Comparison of ENCODE assay signal across 24 mouse cellular contexts in genomic region chr1:150631856-150632171, GRCm38 (mm10).
DNase-seq lines count a peak whose midpoint lies in the region; ATAC-seq and TF ChIP-seq lines count a peak whose summit lies in the region.
"Had no signal": no experiment of that assay in that cellular context is flagged by ENCODE, and none has a peak within 500 bp of the region (broad histone marks: within the 10 kb centered on the region; RNA-seq: fewer than 3 reads in every experiment).

No protein-coding gene starts in this region.

- no peak for ATAC-seq in embryonic facial prominence, embryonic 11.5 days (replicated peaks; ENCODE audit: insufficient number of reproducible peaks, low FRiP score, low TSS enrichment, low read depth)
- ATAC-seq in embryonic facial prominence, embryonic 14.5 days (ENCODE audit: low read depth) = peak; percentile 65; the same call in 1 of the 2 replicates
- peak; percentile 82 for ATAC-seq in limb, embryonic 14.5 days (ENCODE audit: low FRiP score, low read depth)
- no peak for ATAC-seq in liver, embryonic 12.5 days
- ATAC-seq: forebrain, embryonic 13.5 days; forebrain, embryonic 16.5 days; intestine, postnatal 0 days had no signal

- H3K36me3 ChIP-seq in embryonic facial prominence, embryonic 11.5 days (replicated peaks; ENCODE audit: control insufficient read depth, insufficient read depth, low read depth, low read length) = no peaks in the 10 kb centered on the region
- H3K36me3 ChIP-seq in embryonic facial prominence, embryonic 10.5 days (replicated peaks) = peaks cover 51% of the 10 kb centered on the region
- H3K36me3 ChIP-seq in embryonic facial prominence, embryonic 14.5 days (ENCODE audit: control insufficient read depth, insufficient read depth, low read length) = peaks cover 29% of the 10 kb centered on the region
- H3K36me3 ChIP-seq in limb, embryonic 14.5 days (ENCODE audit: control insufficient read depth, insufficient read depth, low read length) = peaks cover 41% of the 10 kb centered on the region
- H3K36me3 ChIP-seq in liver, embryonic 12.5 days = no peaks in the 10 kb centered on the region
- H3K36me3 ChIP-seq: G1E; hindbrain, embryonic 12.5 days; hindbrain, embryonic 15.5 days had no signal

- no peak for TF ChIP-seq POLR2A in limb, embryonic 14.5 days (IDR thresholded peaks at IDR 0.05; ENCODE audit: borderline replicate concordance, extremely low read depth, insufficient read depth, insufficient read length)

- H3K4me3 ChIP-seq in embryonic facial prominence, embryonic 11.5 days (ENCODE audit: low read depth, low read length) = no peak overlapping the region
- H3K4me3 ChIP-seq in embryonic facial prominence, embryonic 10.5 days = no peak overlapping the region
- H3K4me3 ChIP-seq in embryonic facial prominence, embryonic 14.5 days (ENCODE audit: low read depth, low read length) = no peak overlapping the region
- no peak overlapping the region for H3K4me3 ChIP-seq in limb, embryonic 14.5 days (replicated peaks; ENCODE audit: low read length)
- no peak overlapping the region for H3K4me3 ChIP-seq in liver, embryonic 12.5 days
- H3K4me3 ChIP-seq: forebrain, embryonic 10.5 days; forebrain, embryonic 13.5 days; heart, adult 2 months; heart, embryonic 10.5 days; heart, embryonic 13.5 days; hindbrain, embryonic 12.5 days; hindbrain, embryonic 15.5 days had no signal

- no peaks in the 10 kb centered on the region for H3K9me3 ChIP-seq in embryonic facial prominence, embryonic 11.5 days (replicated peaks; ENCODE audit: control insufficient read depth, low read length)
- H3K9me3 ChIP-seq in embryonic facial prominence, embryonic 10.5 days = no peaks in the 10 kb centered on the region
- no peaks in the 10 kb centered on the region for H3K9me3 ChIP-seq in embryonic facial prominence, embryonic 14.5 days (ENCODE audit: control insufficient read depth, low read length)
- H3K9me3 ChIP-seq in limb, embryonic 14.5 days (ENCODE audit: control insufficient read depth, low read length) = no peaks in the 10 kb centered on the region
- H3K9me3 ChIP-seq in liver, embryonic 12.5 days (replicated peaks) = no peaks in the 10 kb centered on the region
- H3K9me3 ChIP-seq: forebrain, embryonic 10.5 days; forebrain, embryonic 13.5 days; G1E; heart, embryonic 10.5 days; heart, embryonic 13.5 days; hindbrain, embryonic 12.5 days; hindbrain, embryonic 15.5 days had no signal

- peak; percentile 25 for DNase-seq in embryonic facial prominence, embryonic 11.5 days (ENCODE audit: low spot score)
- DNase-seq in embryonic facial prominence, embryonic 10.5 days (ENCODE audit: low spot score) = no peak
- peak; percentile 58 for DNase-seq in embryonic facial prominence, embryonic 14.5 days (ENCODE audit: low spot score)
- DNase-seq in limb, embryonic 14.5 days (ENCODE audit: low spot score) = no peak
- no peak for DNase-seq in urinary bladder, adult 2 months (ENCODE audit: low spot score)
- DNase-seq: adrenal gland, adult 2 months; adrenal gland, postnatal 25 days; cerebellum, adult 11-12 months; cerebellum, adult 8-10 months; gastrocnemius, postnatal 10 days; gastrocnemius, postnatal 36 days; heart, adult 2 months; heart, postnatal 14 days had no signal

- H3K27me3 ChIP-seq in embryonic facial prominence, embryonic 11.5 days (ENCODE audit: control insufficient read depth, insufficient read depth, low read length) = no peaks in the 10 kb centered on the region
- no peaks in the 10 kb centered on the region for H3K27me3 ChIP-seq in embryonic facial prominence, embryonic 10.5 days (replicated peaks; ENCODE audit: low read depth, poor library complexity, severe bottlenecking)
- H3K27me3 ChIP-seq in embryonic facial prominence, embryonic 14.5 days (replicated peaks; ENCODE audit: control insufficient read depth, insufficient read depth, low read length) = no peaks in the 10 kb centered on the region
- H3K27me3 ChIP-seq in limb, embryonic 14.5 days (ENCODE audit: control insufficient read depth, insufficient read depth, low read length) = no peaks in the 10 kb centered on the region
- H3K27me3 ChIP-seq in liver, embryonic 12.5 days (replicated peaks) = no peaks in the 10 kb centered on the region
- H3K27me3 ChIP-seq: CH12.LX; forebrain, embryonic 13.5 days; heart, embryonic 13.5 days; hindbrain, embryonic 12.5 days; hindbrain, embryonic 15.5 days had no signal

- no peak overlapping the region for H3K9ac ChIP-seq in embryonic facial prominence, embryonic 11.5 days (replicated peaks; ENCODE audit: low read length)
- no peak overlapping the region for H3K9ac ChIP-seq in embryonic facial prominence, embryonic 14.5 days (ENCODE audit: low read depth, low read length)
- H3K9ac ChIP-seq in limb, embryonic 14.5 days (ENCODE audit: low read depth, low read length, severe bottlenecking) = no peak overlapping the region
- no peak overlapping the region for H3K9ac ChIP-seq in liver, embryonic 12.5 days
- H3K9ac ChIP-seq: forebrain, embryonic 13.5 days; heart, embryonic 13.5 days; hindbrain, embryonic 12.5 days; hindbrain, embryonic 15.5 days had no signal

- no peak overlapping the region for H3K27ac ChIP-seq in embryonic facial prominence, embryonic 11.5 days (replicated peaks; ENCODE audit: low read depth, low read length)
- H3K27ac ChIP-seq in embryonic facial prominence, embryonic 10.5 days (replicated peaks) = no peak overlapping the region
- H3K27ac ChIP-seq in embryonic facial prominence, embryonic 14.5 days (replicated peaks; ENCODE audit: low read depth, low read length) = no peak overlapping the region
- no peak overlapping the region for H3K27ac ChIP-seq in limb, embryonic 14.5 days (replicated peaks; ENCODE audit: low read depth, low read length)
- H3K27ac ChIP-seq in liver, embryonic 12.5 days = no peak overlapping the region
- H3K27ac ChIP-seq: forebrain, embryonic 10.5 days; forebrain, embryonic 13.5 days; heart, adult 2 months; heart, embryonic 10.5 days; heart, embryonic 13.5 days; hindbrain, embryonic 12.5 days; hindbrain, embryonic 15.5 days had no signal

- H3K4me2 ChIP-seq in embryonic facial prominence, embryonic 11.5 days (ENCODE audit: low read depth, low read length) = no peak overlapping the region
- no peak overlapping the region for H3K4me2 ChIP-seq in embryonic facial prominence, embryonic 14.5 days (ENCODE audit: low read depth, low read length)
- H3K4me2 ChIP-seq in limb, embryonic 14.5 days (replicated peaks; ENCODE audit: low read depth, low read length, severe bottlenecking) = no peak overlapping the region
- H3K4me2 ChIP-seq in liver, embryonic 12.5 days = no peak overlapping the region
- H3K4me2 ChIP-seq: forebrain, embryonic 13.5 days; heart, embryonic 13.5 days; hindbrain, embryonic 12.5 days; hindbrain, embryonic 15.5 days had no signal

- H3K4me1 ChIP-seq in embryonic facial prominence, embryonic 11.5 days (ENCODE audit: control insufficient read depth, insufficient read depth, low read length) = no peaks in the 10 kb centered on the region
- H3K4me1 ChIP-seq in embryonic facial prominence, embryonic 10.5 days = 0 out of 2 replicates have a peak, but pooled peaks cover 3% of the 10 kb centered on the region
- 0 out of 2 replicates have a peak, but pooled peaks cover 3% of the 10 kb centered on the region for H3K4me1 ChIP-seq in embryonic facial prominence, embryonic 14.5 days (ENCODE audit: control insufficient read depth, insufficient read depth, low read length)
- no peaks in the 10 kb centered on the region for H3K4me1 ChIP-seq in limb, embryonic 14.5 days (ENCODE audit: control insufficient read depth, insufficient read depth, low read length)
- H3K4me1 ChIP-seq in liver, embryonic 12.5 days = no peaks in the 10 kb centered on the region
- H3K4me1 ChIP-seq: forebrain, embryonic 10.5 days; heart, embryonic 10.5 days; heart, embryonic 13.5 days; hindbrain, embryonic 12.5 days; hindbrain, embryonic 15.5 days had no signal

- 83% methylated on average over 3 of the region's 3 CpGs for WGBS in embryonic facial prominence, embryonic 11.5 days
- WGBS in embryonic facial prominence, embryonic 10.5 days = 91% methylated on average over 3 of the region's 3 CpGs
- 65% methylated on average over 3 of the region's 3 CpGs for WGBS in embryonic facial prominence, embryonic 14.5 days
- WGBS in limb, embryonic 14.5 days = 63% methylated on average over 3 of the region's 3 CpGs
- 72% methylated on average over 3 of the region's 3 CpGs for WGBS in liver, embryonic 12.5 days (ENCODE audit: insufficient replicate concordance)

Comparison
In these comparisons a context has a peak if more than half of its experiments do, and no peak if none do; other contexts are left out.
1. ATAC-seq: peak in embryonic facial prominence, embryonic 14.5 days (single experiment) and limb, embryonic 14.5 days (single experiment); none in embryonic facial prominence, embryonic 11.5 days (single experiment) and liver, embryonic 12.5 days (single experiment).
2. DNase-seq: peak in embryonic facial prominence, embryonic 11.5 days (single experiment) and embryonic facial prominence, embryonic 14.5 days (single experiment); none in embryonic facial prominence, embryonic 10.5 days (single experiment), limb, embryonic 14.5 days (single experiment) and urinary bladder, adult 2 months (single experiment).